Mouse (Mus musculus): ENCODE data around the gene Higd1a. TPM values are rescaled to one million over a fixed set of nuclear protein-coding genes. Genes with fewer than 3 reads are reported as not detected.

Higd1a gene
- total RNA-seq (2014; rRNA removed) (30.6 and 42.8 TPM in 2 replicates), polyA plus RNA-seq (2015; fragmentation: Nextera tagmentation; extraction: Ambion mirVana) (179 and 182 TPM in 2 replicates)

DNA sequence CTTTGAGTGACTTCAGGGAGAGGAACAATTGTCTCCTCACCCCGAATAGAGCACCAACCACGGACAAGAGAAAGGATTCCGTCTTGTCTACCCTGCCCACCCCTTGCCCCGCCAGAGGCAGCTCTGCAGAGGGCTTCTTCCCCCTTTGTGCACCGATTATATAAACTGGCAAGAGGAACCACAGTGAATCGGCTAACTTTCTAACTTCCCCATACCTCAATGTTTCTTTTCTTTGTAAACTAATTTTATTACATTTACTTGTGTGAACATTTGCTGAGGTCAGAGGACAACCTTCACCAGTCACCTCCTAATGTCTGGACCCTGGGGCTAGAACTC lies at the start of gene Higd1a:
Gene Higd1a, minus strand, starts transcription at position 210 of the 336 bp plus-strand sequence.
- Histone ChIP-seq H3K4me2 (ENCODE audit: low read depth, low read length, poor library complexity, severe bottlenecking) (peak within 1 kb of the TSS; percentile 75), H3K4me3 (ENCODE audit: low read depth, low read length) (peak within 1 kb of the TSS; percentile 83), H3K27ac (ENCODE audit: low read depth, low read length) (peak within 1 kb of the TSS; percentile 85), H3K9ac (replicated peaks; ENCODE audit: low read length, poor library complexity, severe bottlenecking) (peak within 1 kb of the TSS; percentile 84), H3K4me1 (ENCODE audit: insufficient read depth, low read length) (0 out of 2 replicates have a peak, but pooled peaks cover 3% of the 10 kb centered on the region), H3K36me3 (ENCODE audit: insufficient read depth, low read length) (no peaks in the 10 kb centered on the region), H3K9me3 (ENCODE audit: low read length) (no peaks in the 10 kb centered on the region), H3K27me3 (ENCODE audit: insufficient read depth, low read length) (no peaks in the 10 kb centered on the region)
- DNase-seq (ENCODE audit: low spot score), result no peak
- no peak for TF ChIP-seq CTCF (IDR thresholded peaks at IDR 0.05)
- 9% methylated on average over 6 of the region's 6 CpGs for WGBS
- no peak for ATAC-seq (ENCODE audit: low FRiP score)

DNA sequence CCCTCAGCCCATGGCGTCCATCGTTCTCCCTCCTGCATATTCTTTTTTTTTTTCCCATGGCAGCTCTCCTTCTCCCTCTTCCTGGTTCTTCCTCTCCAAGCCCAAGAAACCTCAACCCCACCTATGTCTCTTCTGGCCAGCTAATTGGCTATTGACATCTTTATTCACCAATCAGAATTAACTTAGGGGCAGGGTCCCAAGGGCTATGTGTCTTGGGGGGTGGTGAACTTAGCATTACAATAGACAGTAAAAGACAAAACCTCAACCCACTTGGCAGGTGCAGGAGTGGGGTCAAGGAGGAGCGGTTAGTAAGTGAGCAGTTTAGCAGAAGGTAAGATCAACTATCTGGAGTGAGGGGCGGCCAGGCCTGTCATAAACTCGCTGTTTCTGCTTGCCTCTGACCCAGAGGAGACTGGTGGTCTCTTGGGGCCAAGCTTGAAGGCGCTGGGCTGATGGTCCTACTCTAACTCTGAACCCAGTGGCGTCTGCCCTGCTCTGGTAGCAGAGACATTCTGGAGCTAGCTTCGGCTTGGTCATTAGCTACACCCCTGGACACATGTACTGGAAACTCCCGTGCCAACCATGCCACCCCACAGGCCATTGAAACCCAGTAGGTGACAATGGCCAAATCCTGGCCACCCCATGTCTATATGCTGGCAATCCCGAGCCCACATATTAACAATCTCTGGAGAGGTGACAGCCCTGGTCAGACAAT lies 49.4 kb upstream of the Higd1a start:
- ATAC-seq (ENCODE audit: low FRiP score), result no peak
- Histone ChIP-seq H3K4me2 (ENCODE audit: low read depth, low read length, poor library complexity, severe bottlenecking) (no peak overlapping the region), H3K36me3 (ENCODE audit: insufficient read depth, low read length) (no peaks in the 10 kb centered on the region), H3K4me3 (ENCODE audit: low read depth, low read length) (no peak overlapping the region), H3K9me3 (ENCODE audit: low read length) (no peaks in the 10 kb centered on the region), H3K27ac (ENCODE audit: low read depth, low read length) (no peak overlapping the region), H3K27me3 (ENCODE audit: insufficient read depth, low read length) (no peaks in the 10 kb centered on the region), H3K4me1 (ENCODE audit: insufficient read depth, low read length) (no peaks in the 10 kb centered on the region), H3K9ac (replicated peaks; ENCODE audit: low read length, poor library complexity, severe bottlenecking) (no peak overlapping the region)
- no peak for DNase-seq (ENCODE audit: low spot score)
- WGBS, result 76% methylated on average over 10 of the region's 10 CpGs
- TF ChIP-seq CTCF (IDR thresholded peaks at IDR 0.05), result no peak

DNA sequence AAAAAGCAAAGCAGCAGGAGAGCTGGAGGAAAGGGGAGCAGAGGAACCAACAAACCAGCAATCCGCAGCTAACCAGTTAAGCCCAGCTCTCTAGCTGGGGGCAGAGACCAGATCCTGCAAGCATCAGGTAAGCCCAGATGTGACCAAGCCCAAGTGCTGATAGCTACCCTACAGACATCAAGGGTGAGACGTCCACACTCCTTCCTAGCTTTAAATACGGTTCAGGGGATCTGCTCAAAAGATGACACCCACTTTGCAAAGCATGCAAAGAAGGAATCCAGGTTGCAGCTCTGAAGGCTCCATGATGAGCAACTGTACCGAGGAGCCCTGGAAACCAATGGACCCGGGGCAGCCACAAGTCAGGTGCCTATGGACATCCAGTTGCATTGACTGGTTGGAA lies 48.3 kb upstream of the Higd1a start:
- Histone ChIP-seq H3K9me3 (ENCODE audit: low read length) (no peaks in the 10 kb centered on the region), H3K4me1 (ENCODE audit: insufficient read depth, low read length) (no peaks in the 10 kb centered on the region), H3K27ac (ENCODE audit: low read depth, low read length) (no peak overlapping the region), H3K4me2 (ENCODE audit: low read depth, low read length, poor library complexity, severe bottlenecking) (no peak overlapping the region), H3K4me3 (ENCODE audit: low read depth, low read length) (no peak overlapping the region), H3K36me3 (ENCODE audit: insufficient read depth, low read length) (no peaks in the 10 kb centered on the region), H3K9ac (replicated peaks; ENCODE audit: low read length, poor library complexity, severe bottlenecking) (no peak overlapping the region), H3K27me3 (ENCODE audit: insufficient read depth, low read length) (no peaks in the 10 kb centered on the region)
- WGBS, result 80% methylated on average over 5 of the region's 5 CpGs
- no peak for ATAC-seq (ENCODE audit: low FRiP score)
- no peak for DNase-seq (ENCODE audit: low spot score)
- no peak for TF ChIP-seq CTCF (IDR thresholded peaks at IDR 0.05)

DNA sequence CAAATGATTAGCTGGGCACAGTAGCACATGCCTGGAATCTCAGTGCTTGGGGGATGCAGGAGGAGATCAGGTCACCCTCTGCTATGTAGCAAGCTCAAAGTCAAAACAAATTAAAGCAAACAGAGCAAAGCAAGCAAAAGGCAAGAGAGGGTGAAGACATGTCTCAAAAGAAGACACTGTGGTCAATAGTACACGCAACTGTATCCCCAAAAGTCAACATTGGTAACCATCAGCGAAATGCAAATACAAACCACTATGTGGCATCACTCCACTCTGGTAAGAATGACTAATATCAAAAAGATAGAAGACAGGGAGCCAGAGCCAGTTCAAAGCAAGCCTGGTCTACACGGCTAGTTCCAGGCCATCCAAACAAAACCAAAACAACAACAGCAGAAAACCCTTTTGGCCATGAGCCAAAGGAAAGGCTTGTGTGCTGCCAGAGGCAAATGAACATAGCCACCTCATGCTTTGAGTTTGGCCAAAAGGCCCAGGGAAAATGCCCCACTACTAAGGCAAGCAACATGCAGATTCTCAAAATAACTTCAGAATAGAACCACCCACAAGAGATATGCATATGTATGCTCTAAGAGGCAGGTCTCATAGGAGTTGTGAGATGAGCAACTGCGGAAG lies 47.5 kb upstream of the Higd1a start:
- WGBS, result 82% methylated on average over 4 of the region's 4 CpGs

DNA sequence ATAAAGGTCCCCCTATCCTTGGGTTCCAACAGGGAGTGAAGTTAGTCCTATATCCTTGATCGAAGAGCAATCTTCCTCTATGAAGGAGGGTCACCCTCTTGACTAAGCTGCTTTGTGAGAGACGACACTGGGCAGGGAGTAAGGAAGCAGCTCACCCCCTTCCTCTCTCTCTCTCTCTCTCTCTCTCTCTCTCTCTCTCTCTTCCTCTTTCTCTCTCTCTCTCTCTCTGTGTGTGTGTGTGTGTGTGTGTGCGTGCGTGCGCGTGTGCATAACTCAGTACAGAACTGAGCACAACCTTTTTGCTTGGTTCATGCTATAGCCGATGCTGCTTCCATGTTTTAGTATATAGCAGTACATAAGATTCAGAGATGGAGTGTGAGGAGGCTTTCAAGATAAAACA lies 46.8 kb upstream of the Higd1a start:
- Histone ChIP-seq H3K27me3 (ENCODE audit: insufficient read depth, low read length) (no peaks in the 10 kb centered on the region), H3K4me1 (ENCODE audit: insufficient read depth, low read length) (no peaks in the 10 kb centered on the region), H3K9me3 (ENCODE audit: low read length) (no peaks in the 10 kb centered on the region), H3K36me3 (ENCODE audit: insufficient read depth, low read length) (no peaks in the 10 kb centered on the region), H3K4me3 (ENCODE audit: low read depth, low read length) (no peak overlapping the region), H3K27ac (ENCODE audit: low read depth, low read length) (no peak overlapping the region), H3K9ac (replicated peaks; ENCODE audit: low read length, poor library complexity, severe bottlenecking) (no peak overlapping the region), H3K4me2 (ENCODE audit: low read depth, low read length, poor library complexity, severe bottlenecking) (no peak overlapping the region)
- no peak for TF ChIP-seq CTCF (IDR thresholded peaks at IDR 0.05)
- ATAC-seq (ENCODE audit: low FRiP score), result no peak
- WGBS, result 90% methylated on average over 7 of the region's 7 CpGs
- no peak for DNase-seq (ENCODE audit: low spot score)

More for the DNA sequence above, 47.5 kb upstream of the Higd1a start:
- DNase-seq (ENCODE audit: low spot score) (no peak), ATAC-seq (ENCODE audit: low FRiP score) (no peak)
- H3K4me2 ChIP-seq (ENCODE audit: low read depth, low read length, poor library complexity, severe bottlenecking), result no peak overlapping the region
- H3K36me3 ChIP-seq (ENCODE audit: insufficient read depth, low read length), result no peaks in the 10 kb centered on the region
- no peaks in the 10 kb centered on the region for H3K27me3 ChIP-seq (ENCODE audit: insufficient read depth, low read length)
- no peaks in the 10 kb centered on the region for H3K9me3 ChIP-seq (ENCODE audit: low read length)
- no peak overlapping the region for H3K27ac ChIP-seq (ENCODE audit: low read depth, low read length)
- TF ChIP-seq CTCF (IDR thresholded peaks at IDR 0.05), result no peak
- no peaks in the 10 kb centered on the region for H3K4me1 ChIP-seq (ENCODE audit: insufficient read depth, low read length)
- no peak overlapping the region for H3K4me3 ChIP-seq (ENCODE audit: low read depth, low read length)
- H3K9ac ChIP-seq (replicated peaks; ENCODE audit: low read length, poor library complexity, severe bottlenecking), result no peak overlapping the region

DNA sequence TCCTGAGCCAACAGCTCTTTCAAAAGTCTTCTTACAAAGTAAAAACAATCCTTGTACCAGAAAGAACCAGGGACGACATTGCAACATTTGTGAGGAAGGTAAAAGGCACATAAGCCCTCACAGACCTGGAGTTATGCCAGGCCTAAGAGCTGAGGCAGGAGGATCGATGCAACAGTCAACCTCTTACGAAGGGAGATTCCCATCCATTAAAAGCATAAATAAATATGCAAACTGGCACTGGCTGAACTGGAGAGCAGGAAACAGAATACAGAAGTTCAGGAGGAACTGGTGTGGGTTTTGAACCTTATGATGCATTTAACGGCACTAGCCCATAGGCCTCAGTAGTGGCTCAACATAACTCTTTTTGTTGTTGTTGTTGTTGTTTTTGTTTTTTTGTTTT lies 46.2 kb upstream of the Higd1a start:
- Histone ChIP-seq H3K9ac (replicated peaks; ENCODE audit: low read length, poor library complexity, severe bottlenecking) (no peak overlapping the region), H3K27me3 (ENCODE audit: insufficient read depth, low read length) (no peaks in the 10 kb centered on the region), H3K36me3 (ENCODE audit: insufficient read depth, low read length) (no peaks in the 10 kb centered on the region), H3K9me3 (ENCODE audit: low read length) (no peaks in the 10 kb centered on the region), H3K4me3 (ENCODE audit: low read depth, low read length) (no peak overlapping the region), H3K4me1 (ENCODE audit: insufficient read depth, low read length) (no peaks in the 10 kb centered on the region), H3K27ac (ENCODE audit: low read depth, low read length) (no peak overlapping the region), H3K4me2 (ENCODE audit: low read depth, low read length, poor library complexity, severe bottlenecking) (no peak overlapping the region)
- no peak for TF ChIP-seq CTCF (IDR thresholded peaks at IDR 0.05)
- WGBS, result 84% methylated on average over 4 of the region's 4 CpGs
- DNase-seq (ENCODE audit: low spot score) (no peak), ATAC-seq (ENCODE audit: low FRiP score) (no peak)
